Mouse (Mus musculus) left cerebral cortex, adult 8-10 months (tissue): ENCODE data around the gene Myo3a. TPM values are rescaled to one million over a fixed set of nuclear protein-coding genes. Genes with fewer than 3 reads are reported as not detected.
"Not testable (repeated sequence)": the region's sequence is repeated elsewhere in the genome, so short reads cannot be mapped to it uniquely, and the experiment has no call there.

Experiments
- DNase-seq, 2 experiments: peaks; one replicate each; pipeline ENCODE4 v3.0.0; 2022; ENCODE audit warnings: low spot score in 2 of 2
- total RNA-seq, 4 experiments: library from RNA; stranded (reverse); gene quantifications; 2 replicates each; pipeline ENCODE4 v1.2.4; 2022

Myo3a gene
- 1 to 10 TPM; 1.3 to 3.2 (median 2.2) TPM for total RNA-seq

- no peak for DNase-seq
These were observed at the start of gene Myo3a for GRCm38 (mm10) chr2:22227308-22227707. Gene Myo3a (plus strand): TSS chr2:22227503.

- no peak for DNase-seq
These were observed 23.2 kb downstream of the Myo3a start for GRCm38 (mm10) chr2:22250462-22250861.

GRCm38 (mm10) chr2:22251045-22251444 is 23.7 kb downstream of the Myo3a start:
- no peak for DNase-seq

GRCm38 (mm10) chr2:22255600-22255999 is 28.3 kb downstream of the Myo3a start:
- no peak for DNase-seq

GRCm38 (mm10) chr2:22271555-22271954 is 44.3 kb downstream of the Myo3a start:
- no peak for DNase-seq

GRCm38 (mm10) chr2:22285366-22285765 is 58.1 kb downstream of the Myo3a start:
- no peak for DNase-seq

GRCm38 (mm10) chr2:22285777-22286176 is 58.5 kb downstream of the Myo3a start:
- no peak for DNase-seq

GRCm38 (mm10) chr2:22293579-22294446 is 66.5 kb downstream of the Myo3a start:
- DNase-seq = no peak

- no peak for DNase-seq
These were observed 67.1 kb downstream of the Myo3a start for GRCm38 (mm10) chr2:22294447-22294738.

GRCm38 (mm10) chr2:22297913-22298312 is 70.6 kb downstream of the Myo3a start:
- no peak for DNase-seq

- no peak for DNase-seq
These were observed 111.1 kb downstream of the Myo3a start for GRCm38 (mm10) chr2:22338269-22338857.

GRCm38 (mm10) chr2:22410511-22410910 is 183.2 kb downstream of the Myo3a start:
- DNase-seq = not testable (repeated sequence)

GRCm38 (mm10) chr2:22548421-22548820 is 321.1 kb downstream of the Myo3a start:
- DNase-seq = no peak

GRCm38 (mm10) chr2:22587469-22588169 is 360.3 kb downstream of the Myo3a start:
- not testable (repeated sequence) for DNase-seq

- not testable (repeated sequence) for DNase-seq
These were observed 360.9 kb downstream of the Myo3a start for GRCm38 (mm10) chr2:22588170-22588541.

GRCm38 (mm10) chr2:22588673-22589381 is 361.5 kb downstream of the Myo3a start:
- not testable (repeated sequence) for DNase-seq

- not testable (repeated sequence) for DNase-seq
These were observed 362.3 kb downstream of the Myo3a start for GRCm38 (mm10) chr2:22589382-22590205.

GRCm38 (mm10) chr2:22590206-22590490 is 362.8 kb downstream of the Myo3a start:
- no peak for DNase-seq

- DNase-seq = no peak
These were observed 390.6 kb downstream of the Myo3a start for GRCm38 (mm10) chr2:22617951-22618350.

GRCm38 (mm10) chr2:22619416-22619815 is 392.1 kb downstream of the Myo3a start:
- no peak for DNase-seq

GRCm38 (mm10) chr2:22620030-22620429 is 392.7 kb downstream of the Myo3a start:
- DNase-seq = no peak
